Mouse (Mus musculus) bone marrow macrophage, adult 2 months (primary cell): ENCODE results near the gene Ift57. TPM values are rescaled to one million over a fixed set of nuclear protein-coding genes. Genes with fewer than 3 reads are reported as not detected.

Experiments
- H3K27ac ChIP-seq: 2 replicates; pipeline ENCODE4 v1.5.1; 2012; ENCODE audit warnings: low read depth, low read length; ENCODE audit not compliant: insufficient read depth
- H3K4me1 ChIP-seq: 2 replicates; pipeline ENCODE4 v1.6.1; 2012; ENCODE audit warnings: low read length; ENCODE audit not compliant: control insufficient read depth, insufficient read depth
- H3K4me3 ChIP-seq: 2 replicates; pipeline ENCODE4 v1.5.1; 2012; ENCODE audit warnings: mild to moderate bottlenecking, low read length, moderate library complexity; ENCODE audit not compliant: insufficient read depth
- CTCF ChIP-seq: IDR thresholded peaks from 2 replicates; pipeline ENCODE4 v1.5.1; 2012; ENCODE audit warnings: low read depth, mild to moderate bottlenecking, low read length, moderate library complexity
- POLR2A ChIP-seq: IDR thresholded peaks from 2 replicates; pipeline ENCODE4 v1.6.1; 2012; ENCODE audit warnings: mild to moderate bottlenecking, low read depth, low read length, borderline replicate concordance
- polyA plus RNA-seq: library from polyadenylated mRNA; stranded (reverse); fragments of >200 nt; gene quantifications from 2 replicates; pipeline ENCODE4 v1.2.4, GENCODE M21; 2012; ENCODE audit not compliant: missing spikeins, insufficient read depth, insufficient read length

Ift57 gene
- polyA plus RNA-seq, 1 experiment = 22.0 TPM

DNA sequence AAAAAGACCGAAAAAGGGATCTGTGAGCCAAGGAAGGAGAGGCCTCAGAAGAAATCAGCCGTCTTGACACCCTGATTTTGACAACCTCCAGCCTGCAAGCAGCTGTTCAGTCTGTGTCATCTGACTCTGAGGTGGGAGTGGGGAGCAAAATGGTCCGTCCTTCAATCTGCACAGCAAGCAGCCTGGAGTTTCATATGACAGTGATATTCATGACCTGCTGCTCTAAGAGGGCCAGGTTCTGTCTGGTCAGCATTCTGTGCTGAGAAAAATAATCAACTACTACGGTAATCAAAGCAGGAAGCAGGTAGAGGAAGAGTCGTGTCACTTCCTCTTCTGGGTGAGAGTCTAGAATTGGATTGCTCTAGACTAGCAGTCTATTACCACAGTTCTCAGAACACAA is 102.4 kb downstream of the Ift57 start:
- Histone ChIP-seq H3K27ac (no peak overlapping the region), H3K4me3 (no peak overlapping the region), H3K4me1 (peaks cover 25% of the 10 kb centered on the region)
- TF ChIP-seq CTCF = no peak
- TF ChIP-seq POLR2A = no peak

GRCm38 (mm10) chr16:49802993-49803392 is 104.0 kb downstream of the Ift57 start:
- Histone ChIP-seq H3K4me3 (no peak overlapping the region), H3K27ac (no peak overlapping the region), H3K4me1 (peaks cover 31% of the 10 kb centered on the region)
- TF ChIP-seq POLR2A (no peak), CTCF (no peak)

GRCm38 (mm10) chr16:49803932-49804461 is 105.0 kb downstream of the Ift57 start:
- H3K27ac ChIP-seq = no peak overlapping the region
- H3K4me1 ChIP-seq = peaks cover 26% of the 10 kb centered on the region
- TF ChIP-seq CTCF = no peak
- no peak for TF ChIP-seq POLR2A
- no peak overlapping the region for H3K4me3 ChIP-seq

- Histone ChIP-seq H3K27ac (no peak overlapping the region), H3K4me3 (no peak overlapping the region), H3K4me1 (peaks cover 11% of the 10 kb centered on the region)
- TF ChIP-seq POLR2A = no peak
- TF ChIP-seq CTCF = no peak
These were observed 107.9 kb downstream of the Ift57 start for GRCm38 (mm10) chr16:49806920-49807319.

DNA sequence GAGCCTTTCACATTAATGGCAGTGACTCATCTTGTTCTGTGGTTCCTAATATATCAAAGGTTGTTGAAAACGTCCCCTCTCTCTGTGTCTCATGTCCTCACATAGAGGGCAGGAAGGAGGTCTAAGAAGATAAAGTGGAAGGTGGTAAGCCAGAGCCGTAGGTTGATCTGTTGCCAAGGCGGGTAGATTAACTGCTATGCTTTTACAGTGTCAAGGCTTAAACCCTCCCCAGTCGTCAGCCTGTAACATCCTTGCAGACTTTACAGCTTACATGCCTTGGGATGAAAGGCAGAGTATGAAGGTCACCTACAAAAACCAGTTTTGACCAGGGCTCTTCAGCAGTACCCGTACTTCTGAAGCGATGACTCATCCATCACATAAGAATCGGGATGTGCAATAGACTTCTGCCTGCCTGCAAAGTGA is 108.4 kb downstream of the Ift57 start:
- TF ChIP-seq POLR2A (no peak), CTCF (no peak)
- H3K4me1 ChIP-seq = peaks cover 9% of the 10 kb centered on the region
- no peak overlapping the region for H3K4me3 ChIP-seq
- H3K27ac ChIP-seq = no peak overlapping the region

DNA sequence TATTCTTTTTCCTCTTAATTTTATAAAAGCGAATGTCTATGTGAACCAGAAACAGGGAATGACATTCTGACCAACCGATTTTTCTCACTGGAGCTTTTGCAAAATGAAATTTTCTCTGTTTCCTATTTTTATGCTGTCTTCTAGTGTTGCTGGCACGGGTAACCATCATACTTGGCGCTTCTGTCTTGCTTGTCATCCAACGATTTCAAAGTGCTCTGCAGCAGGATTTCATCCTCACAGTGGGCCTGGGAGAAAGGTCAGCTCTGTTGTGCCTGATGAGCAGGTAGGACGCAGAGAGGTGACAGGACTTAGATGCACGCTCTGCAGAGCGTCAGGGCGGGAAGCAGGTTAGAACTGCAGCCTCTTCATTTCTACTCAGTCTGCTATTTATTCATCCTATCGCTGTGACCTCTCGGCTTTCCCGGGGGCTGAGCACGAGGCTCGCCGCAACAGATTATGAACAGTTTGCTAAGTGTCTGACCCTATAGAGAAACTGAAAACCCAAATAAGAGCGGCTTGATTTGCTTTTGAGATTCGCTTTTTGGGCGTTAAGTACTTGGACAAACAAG is 108.9 kb downstream of the Ift57 start:
- no peak overlapping the region for H3K27ac ChIP-seq
- no peak overlapping the region for H3K4me3 ChIP-seq
- TF ChIP-seq POLR2A (no peak), CTCF (no peak; the same call in 1 of the 2 replicates)

GRCm38 (mm10) chr16:49811897-49812296 is 112.9 kb downstream of the Ift57 start:
- Histone ChIP-seq H3K4me3 (no peak overlapping the region), H3K4me1 (peaks cover 8% of the 10 kb centered on the region), H3K27ac (no peak overlapping the region)
- no peak for TF ChIP-seq CTCF

More for the DNA sequence above, 108.9 kb downstream of the Ift57 start:
- peaks cover 9% of the 10 kb centered on the region for H3K4me1 ChIP-seq

- H3K4me3 ChIP-seq = no peak overlapping the region
- TF ChIP-seq POLR2A (no peak), CTCF (no peak)
- peaks cover 4% of the 10 kb centered on the region; the same call in 1 of the 2 replicates for H3K4me1 ChIP-seq
- no peak overlapping the region for H3K27ac ChIP-seq
These were observed 114.0 kb downstream of the Ift57 start for GRCm38 (mm10) chr16:49812821-49813616.

DNA sequence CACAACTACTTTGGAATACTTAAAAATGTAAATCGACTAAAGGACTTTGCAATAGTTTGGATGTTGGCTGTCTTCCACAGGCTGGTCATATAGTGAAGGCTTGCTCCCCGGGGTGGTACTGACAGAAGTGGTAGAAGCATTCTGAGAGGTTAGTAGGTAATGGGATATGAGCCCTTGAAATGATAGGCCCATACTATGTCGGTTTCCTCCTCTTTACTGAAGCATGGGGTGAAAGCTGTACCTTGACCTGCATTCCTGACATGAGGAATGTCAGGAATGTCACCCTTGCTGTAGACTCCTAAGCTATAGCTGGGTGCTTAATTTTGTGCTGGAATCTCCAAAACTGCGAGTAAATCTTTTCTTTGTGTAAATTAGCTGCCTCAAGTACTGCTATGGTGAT is 115.4 kb downstream of the Ift57 start:
- Histone ChIP-seq H3K4me1 (peaks cover 8% of the 10 kb centered on the region; the same call in 1 of the 2 replicates), H3K4me3 (no peak overlapping the region), H3K27ac (no peak overlapping the region)
- TF ChIP-seq POLR2A = no peak
- TF ChIP-seq CTCF = no peak

Other genes starting within 250 kb of the Ift57 start
- 310 and 315 TPM in 2 replicates for gene Cd47, start 101.3 kb downstream of the Ift57 start, polyA plus RNA-seq